Mouse (Mus musculus): ENCODE data around the gene Spata1. TPM values are rescaled to one million over a fixed set of nuclear protein-coding genes. Genes with fewer than 3 reads are reported as not detected.
"Not testable (repeated sequence)": the region's sequence is repeated elsewhere in the genome, so short reads cannot be mapped to it uniquely, and the experiment has no call there.

The Spata1 gene
- polyA plus RNA-seq, 2 experiments: 6.4 to 13.8 TPM

- no peak overlapping the region for H3K9ac ChIP-seq (ENCODE audit: low read depth, low read length, severe bottlenecking)
- H3K9me3 ChIP-seq (ENCODE audit: control insufficient read depth, low read length): no peaks in the 10 kb centered on the region
- TF ChIP-seq POLR2A (IDR thresholded peaks at IDR 0.05; ENCODE audit: borderline replicate concordance, extremely low read depth, insufficient read depth, insufficient read length): no peak
- no peak overlapping the region for H3K4me3 ChIP-seq (replicated peaks; ENCODE audit: low read length)
- no peaks in the 10 kb centered on the region for H3K4me1 ChIP-seq (ENCODE audit: control insufficient read depth, insufficient read depth, low read length)
- no peak overlapping the region for H3K27ac ChIP-seq (replicated peaks; ENCODE audit: low read depth, low read length)
- WGBS: 89% methylated on average over 14 of the region's 14 CpGs
- H3K4me2 ChIP-seq (replicated peaks; ENCODE audit: low read depth, low read length, severe bottlenecking): no peak overlapping the region
- peaks cover 54% of the 10 kb centered on the region for H3K36me3 ChIP-seq (ENCODE audit: control insufficient read depth, insufficient read depth, low read length)
- ATAC-seq (ENCODE audit: low FRiP score, low read depth) (no peak), DNase-seq (ENCODE audit: low spot score) (no peak)
- no peaks in the 10 kb centered on the region for H3K27me3 ChIP-seq (ENCODE audit: control insufficient read depth, insufficient read depth, low read length)
These were observed 65.7 kb downstream of the Spata1 start for GRCm38 (mm10) chr3:146433681-146434350.

DNA sequence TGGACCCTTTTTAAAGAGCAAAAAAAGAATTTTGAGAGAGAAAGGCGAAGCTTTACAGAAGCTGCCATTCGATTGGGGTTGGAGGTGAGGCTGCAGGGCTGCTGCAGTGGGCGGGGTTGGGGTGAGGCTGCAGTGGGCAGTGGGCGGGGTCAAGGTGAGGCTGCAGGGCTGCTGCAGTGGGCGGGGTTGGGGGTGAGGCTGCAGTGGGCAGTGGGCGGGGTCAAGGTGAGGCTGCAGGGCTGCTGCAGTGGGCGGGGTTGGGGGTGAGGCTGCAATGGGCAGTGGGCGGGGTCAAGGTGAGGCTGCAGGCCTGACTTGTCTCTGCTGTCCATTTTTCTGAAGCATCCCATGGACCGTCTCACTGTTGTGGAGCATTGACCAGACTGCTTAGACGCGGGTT, 66.5 kb downstream of the Spata1 start:
- H3K4me2 ChIP-seq (replicated peaks; ENCODE audit: low read depth, low read length, severe bottlenecking); H3K27me3 ChIP-seq (ENCODE audit: control insufficient read depth, insufficient read depth, low read length); DNase-seq (ENCODE audit: low spot score); ATAC-seq (ENCODE audit: low FRiP score, low read depth); H3K27ac ChIP-seq (replicated peaks; ENCODE audit: low read depth, low read length); H3K4me1 ChIP-seq (ENCODE audit: control insufficient read depth, insufficient read depth, low read length); H3K4me3 ChIP-seq (replicated peaks; ENCODE audit: low read length); H3K9ac ChIP-seq (ENCODE audit: low read depth, low read length, severe bottlenecking); H3K9me3 ChIP-seq (ENCODE audit: control insufficient read depth, low read length): not testable (repeated sequence)
- peaks cover 54% of the 10 kb centered on the region for H3K36me3 ChIP-seq (ENCODE audit: control insufficient read depth, insufficient read depth, low read length)
- WGBS: 89% methylated on average over 11 of the region's 11 CpGs

GRCm38 (mm10) chr3:146426489-146426888, 73.1 kb downstream of the Spata1 start:
- DNase-seq (ENCODE audit: low spot score) (no peak), ATAC-seq (ENCODE audit: low FRiP score, low read depth) (no peak)
- no peak for TF ChIP-seq POLR2A (IDR thresholded peaks at IDR 0.05; ENCODE audit: borderline replicate concordance, extremely low read depth, insufficient read depth, insufficient read length)
- Histone ChIP-seq H3K36me3 (ENCODE audit: control insufficient read depth, insufficient read depth, low read length) (peaks cover 58% of the 10 kb centered on the region), H3K4me3 (replicated peaks; ENCODE audit: low read length) (no peak overlapping the region), H3K27ac (replicated peaks; ENCODE audit: low read depth, low read length) (no peak overlapping the region), H3K9me3 (ENCODE audit: control insufficient read depth, low read length) (no peaks in the 10 kb centered on the region), H3K4me2 (replicated peaks; ENCODE audit: low read depth, low read length, severe bottlenecking) (no peak overlapping the region), H3K27me3 (ENCODE audit: control insufficient read depth, insufficient read depth, low read length) (no peaks in the 10 kb centered on the region), H3K9ac (ENCODE audit: low read depth, low read length, severe bottlenecking) (no peak overlapping the region), H3K4me1 (ENCODE audit: control insufficient read depth, insufficient read depth, low read length) (no peaks in the 10 kb centered on the region; the same call in 1 of the 2 replicates)
- 90% methylated on average over 8 of the region's 8 CpGs for WGBS

- Histone ChIP-seq H3K4me2 (replicated peaks; ENCODE audit: low read depth, low read length, severe bottlenecking) (no peak overlapping the region), H3K9ac (ENCODE audit: low read depth, low read length, severe bottlenecking) (no peak overlapping the region), H3K36me3 (ENCODE audit: control insufficient read depth, insufficient read depth, low read length) (peaks cover 53% of the 10 kb centered on the region), H3K27ac (replicated peaks; ENCODE audit: low read depth, low read length) (no peak overlapping the region), H3K4me1 (ENCODE audit: control insufficient read depth, insufficient read depth, low read length) (no peaks in the 10 kb centered on the region; the same call in 1 of the 2 replicates), H3K9me3 (ENCODE audit: control insufficient read depth, low read length) (no peaks in the 10 kb centered on the region), H3K27me3 (ENCODE audit: control insufficient read depth, insufficient read depth, low read length) (no peaks in the 10 kb centered on the region), H3K4me3 (replicated peaks; ENCODE audit: low read length) (no peak overlapping the region)
- DNase-seq (ENCODE audit: low spot score) (no peak), ATAC-seq (ENCODE audit: low FRiP score, low read depth) (no peak)
- no peak for TF ChIP-seq POLR2A (IDR thresholded peaks at IDR 0.05; ENCODE audit: borderline replicate concordance, extremely low read depth, insufficient read depth, insufficient read length)
- 67% methylated on average over 7 of the region's 7 CpGs for WGBS
These were observed 73.7 kb downstream of the Spata1 start for GRCm38 (mm10) chr3:146425902-146426301.

DNA sequence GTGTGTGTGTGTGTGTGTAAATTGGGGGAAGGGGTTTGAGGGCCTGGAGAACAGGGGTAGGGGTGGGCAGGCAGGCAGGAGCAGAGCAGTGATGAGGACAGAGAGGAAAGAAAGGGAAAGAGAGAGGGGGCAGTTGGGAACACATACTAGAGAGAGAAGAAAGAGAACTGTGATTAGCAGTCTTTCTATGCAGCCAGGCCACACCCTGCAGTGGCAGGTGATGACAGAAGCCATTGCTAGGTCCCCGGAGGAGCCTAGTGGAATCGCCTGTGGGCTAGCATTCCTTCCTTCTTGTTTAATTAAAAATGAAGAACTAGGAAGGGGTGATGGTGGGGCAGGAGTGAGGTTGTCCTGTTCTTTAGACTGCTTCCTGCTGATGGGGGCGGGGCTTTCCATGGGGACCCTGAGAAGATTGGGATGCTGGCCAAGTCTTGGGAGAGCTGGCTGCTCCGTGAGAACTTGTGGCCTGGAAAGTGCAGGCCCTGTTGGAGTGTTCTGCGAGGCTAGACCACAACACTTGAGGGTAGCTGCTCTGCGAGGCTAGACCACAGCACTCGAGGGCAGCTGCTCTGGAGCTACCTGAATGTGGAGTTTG, 75.2 kb downstream of the Spata1 start:
- 68% methylated on average over 7 of the region's 7 CpGs for WGBS
- Histone ChIP-seq H3K4me2 (replicated peaks; ENCODE audit: low read depth, low read length, severe bottlenecking) (no peak overlapping the region), H3K9ac (ENCODE audit: low read depth, low read length, severe bottlenecking) (no peak overlapping the region), H3K36me3 (ENCODE audit: control insufficient read depth, insufficient read depth, low read length) (peaks cover 56% of the 10 kb centered on the region), H3K4me1 (ENCODE audit: control insufficient read depth, insufficient read depth, low read length) (no peaks in the 10 kb centered on the region; the same call in 1 of the 2 replicates), H3K27me3 (ENCODE audit: control insufficient read depth, insufficient read depth, low read length) (no peaks in the 10 kb centered on the region), H3K27ac (replicated peaks; ENCODE audit: low read depth, low read length) (no peak overlapping the region), H3K9me3 (ENCODE audit: control insufficient read depth, low read length) (no peaks in the 10 kb centered on the region), H3K4me3 (replicated peaks; ENCODE audit: low read length) (no peak overlapping the region)
- ATAC-seq (ENCODE audit: low FRiP score, low read depth): no peak
- no peak for TF ChIP-seq POLR2A (IDR thresholded peaks at IDR 0.05; ENCODE audit: borderline replicate concordance, extremely low read depth, insufficient read depth, insufficient read length)
- no peak for DNase-seq (ENCODE audit: low spot score)
